Mouse (Mus musculus) common myeloid progenitor, adult 5-6 weeks (primary cell): ENCODE data around the gene Ppm1h. TPM values are rescaled to one million over a fixed set of nuclear protein-coding genes. Genes with fewer than 3 reads are reported as not detected.
A peak's percentile ranks its signal among the peaks of the same experiment; 100 is the strongest.

Source experiments
- ATAC-seq: replicated peaks from 2 replicates; pipeline ENCODE4 v1.8.0; 2016; ENCODE audit warnings: low read depth, mild to moderate bottlenecking, moderate TSS enrichment, inconsistent platforms; ENCODE audit not compliant: poor library complexity, severe bottlenecking
- total RNA-seq: library from RNA; stranded (forward); fragments of 200-1000, 187-1606 nt; gene quantifications from 2 replicates; pipeline ENCODE4 v1.2.3, GENCODE M21; 2017

The Ppm1h gene
- total RNA-seq, 1 experiment from 2014 or later, result 10.9 TPM

DNA sequence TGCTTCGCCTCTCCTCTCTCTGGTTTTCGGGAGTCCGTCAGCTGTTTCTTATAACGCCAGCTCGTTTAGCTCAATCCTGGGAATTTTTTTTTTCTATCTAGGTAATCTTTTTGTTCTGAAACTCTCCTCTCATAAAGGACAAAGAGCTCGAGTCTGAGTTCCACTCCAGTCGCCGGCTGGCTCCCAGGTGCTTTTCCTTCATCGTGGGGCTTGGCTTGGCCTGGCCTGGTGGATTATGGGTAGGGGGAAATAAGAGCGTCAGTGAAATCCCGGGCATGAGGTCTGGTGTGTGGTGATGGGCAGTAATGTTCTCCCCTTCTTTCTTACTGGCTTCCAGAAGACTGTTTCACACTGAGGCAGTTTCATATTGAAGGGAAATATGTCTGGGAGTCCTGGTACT lies 234.8 kb downstream of the Ppm1h start:
- no peak for ATAC-seq

- ATAC-seq, result peak; percentile 30; the same call in 1 of the 2 replicates
These were observed 237.3 kb downstream of the Ppm1h start for GRCm38 (mm10) chr10:122915905-122916304.

- no peak for ATAC-seq
These were observed 239.2 kb downstream of the Ppm1h start for GRCm38 (mm10) chr10:122917648-122918324.

GRCm38 (mm10) chr10:122918325-122918694 lies 239.7 kb downstream of the Ppm1h start:
- no peak for ATAC-seq

- no peak for ATAC-seq
These were observed 240.2 kb downstream of the Ppm1h start for GRCm38 (mm10) chr10:122918754-122919153.

DNA sequence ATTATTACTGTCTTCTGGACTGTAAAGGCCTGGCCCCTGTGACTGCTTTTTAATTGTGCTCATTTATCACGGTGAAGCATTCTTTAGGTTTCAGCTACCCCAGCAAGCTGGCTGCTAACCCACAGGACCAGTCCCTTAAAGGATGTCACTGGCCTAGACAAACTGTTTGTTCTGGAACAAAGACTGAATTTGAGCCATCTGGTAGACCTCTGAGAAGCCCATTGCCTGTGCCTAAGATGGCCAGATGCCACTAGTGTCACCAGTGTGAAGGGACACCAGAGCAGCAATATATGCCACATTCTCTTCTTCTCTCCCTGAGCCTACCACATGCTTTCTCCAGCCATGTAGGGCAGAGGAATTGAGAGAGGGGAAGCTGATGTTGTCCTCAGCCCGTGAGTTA lies 240.9 kb downstream of the Ppm1h start:
- no peak for ATAC-seq

- no peak for ATAC-seq
These were observed 241.7 kb downstream of the Ppm1h start for GRCm38 (mm10) chr10:122920218-122920795.

GRCm38 (mm10) chr10:122922226-122922625 lies 243.7 kb downstream of the Ppm1h start:
- ATAC-seq, result no peak

GRCm38 (mm10) chr10:122924571-122924970 lies 246.0 kb downstream of the Ppm1h start:
- peak; percentile 94 for ATAC-seq

DNA sequence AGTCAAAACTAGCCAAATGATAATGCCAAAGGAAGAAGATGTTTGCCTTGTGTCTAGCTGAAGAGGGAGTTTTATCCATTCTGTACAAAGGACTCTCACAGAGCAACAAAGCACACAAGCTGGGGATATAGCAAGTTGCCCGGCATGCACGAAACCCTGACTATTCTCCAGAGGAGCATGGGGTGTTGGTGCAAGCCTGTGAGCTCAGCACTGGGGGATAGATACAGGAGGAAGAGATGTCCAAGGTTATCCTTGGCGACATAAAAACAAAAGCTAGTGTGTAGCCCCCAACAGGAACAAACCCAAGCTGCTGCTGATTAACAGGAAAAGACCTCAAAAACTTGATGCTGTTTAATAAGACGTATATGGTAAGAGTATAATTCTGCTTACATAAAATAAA lies 247.7 kb downstream of the Ppm1h start:
- ATAC-seq, result no peak

GRCm38 (mm10) chr10:122930520-122930919 lies 252.0 kb downstream of the Ppm1h start:
- no peak for ATAC-seq

- ATAC-seq, result no peak
These were observed 252.8 kb downstream of the Ppm1h start for GRCm38 (mm10) chr10:122931193-122931832.

GRCm38 (mm10) chr10:122931851-122932550 lies 253.4 kb downstream of the Ppm1h start:
- no peak for ATAC-seq

DNA sequence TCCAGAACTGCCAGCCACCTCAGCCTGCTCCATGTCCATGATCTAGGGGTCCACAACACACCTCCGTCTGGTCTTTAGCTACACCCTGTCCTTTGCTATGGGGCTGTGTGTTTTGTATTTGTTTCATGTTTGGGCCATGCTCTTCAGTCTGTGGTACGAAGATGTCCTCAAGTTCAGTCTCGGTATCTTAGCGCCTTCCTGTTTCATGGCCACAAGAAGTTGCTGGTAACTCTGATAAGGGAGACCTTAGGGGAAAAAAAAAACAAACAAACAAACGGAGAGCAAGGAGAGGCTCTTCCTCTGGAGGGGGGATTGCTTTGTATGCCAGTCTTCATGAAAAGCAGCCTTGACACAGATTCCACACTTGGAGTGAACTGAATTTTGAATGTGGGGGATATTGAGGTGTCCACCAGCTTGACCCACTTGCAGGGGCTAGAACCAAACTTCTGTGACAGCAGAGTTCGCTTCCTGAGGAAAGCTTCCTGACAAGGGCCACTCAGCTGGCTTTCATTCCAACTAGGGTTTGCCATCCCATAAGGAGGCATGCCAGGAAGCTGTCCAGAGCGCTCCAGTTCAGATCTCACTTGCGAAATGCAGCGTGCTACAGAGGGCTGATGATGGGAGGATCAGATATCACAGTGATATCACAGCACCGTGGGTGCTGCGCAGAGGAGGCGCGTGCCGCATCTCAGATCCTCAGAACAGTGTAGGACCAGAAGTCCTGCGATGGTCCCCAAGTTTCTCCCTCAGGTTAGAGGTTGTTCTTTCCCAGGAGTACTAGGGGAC lies 254.7 kb downstream of the Ppm1h start:
- peak; percentile 64 for ATAC-seq

GRCm38 (mm10) chr10:122935406-122935805 lies 256.8 kb downstream of the Ppm1h start:
- ATAC-seq, result peak; percentile 72

- peak; percentile 75 for ATAC-seq
These were observed 258.8 kb downstream of the Ppm1h start for GRCm38 (mm10) chr10:122937380-122937779.

DNA sequence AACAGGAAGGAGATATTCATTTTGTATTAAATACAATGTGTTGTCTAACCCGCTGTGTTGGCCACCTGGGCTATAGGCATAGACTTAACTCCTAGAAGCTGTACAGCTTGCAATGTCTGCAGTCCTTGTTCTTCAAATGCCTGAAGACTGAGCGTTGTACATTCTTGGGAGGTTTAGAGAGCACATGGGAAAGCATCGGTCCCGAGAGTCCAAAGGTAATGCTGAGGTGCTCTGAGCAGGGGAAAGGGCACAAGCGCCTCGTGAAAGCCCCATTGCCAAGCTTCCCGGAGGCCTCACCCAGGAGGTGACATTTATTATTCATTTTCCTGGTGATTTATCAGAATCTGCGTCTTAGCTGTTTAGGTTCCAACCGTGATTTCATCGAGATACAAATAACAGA lies 261.0 kb downstream of the Ppm1h start:
- no peak for ATAC-seq

- no peak for ATAC-seq
These were observed 264.2 kb downstream of the Ppm1h start for GRCm38 (mm10) chr10:122942771-122943170.

DNA sequence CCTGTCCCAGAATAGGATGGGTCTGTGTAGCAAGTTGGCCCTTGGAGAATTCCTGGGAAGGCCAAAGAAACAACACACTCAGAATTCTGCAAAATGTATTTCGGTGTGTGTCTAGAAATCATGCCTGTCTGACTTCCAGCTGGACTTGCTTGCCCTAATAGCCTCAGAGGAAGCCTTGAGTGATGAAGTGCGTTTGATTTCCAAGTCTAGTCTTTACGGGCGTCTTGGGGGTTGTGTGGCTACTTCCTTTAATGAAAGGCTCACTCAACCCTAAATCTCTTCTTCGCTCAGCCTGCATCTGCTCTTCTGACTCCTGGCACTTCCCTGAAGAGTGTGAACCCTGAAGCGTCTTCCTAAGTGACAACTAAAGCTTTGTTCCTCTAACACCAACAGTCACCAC lies 265.3 kb downstream of the Ppm1h start:
- peak; percentile 6; the same call in 1 of the 2 replicates for ATAC-seq

DNA sequence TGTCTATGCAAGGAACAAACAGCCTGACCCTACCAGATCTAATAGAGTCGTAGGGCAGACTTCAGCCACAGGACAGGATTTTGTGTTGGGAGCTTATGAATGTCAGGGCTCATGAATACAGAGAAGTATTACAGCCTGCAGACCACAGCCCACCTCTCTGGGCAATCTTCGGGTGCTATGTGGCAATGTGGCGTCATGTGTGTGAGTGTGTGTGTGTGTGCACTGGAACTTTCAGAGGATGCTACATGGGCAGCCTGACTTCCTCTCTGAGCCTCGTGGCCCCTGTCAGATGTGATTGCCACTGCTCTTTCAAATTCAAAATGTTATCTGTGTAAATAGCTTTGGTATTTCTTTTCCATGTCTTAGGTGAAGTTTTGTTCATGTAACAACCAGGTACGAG lies 266.3 kb downstream of the Ppm1h start:
- peak; percentile 80 for ATAC-seq
